Mouse (Mus musculus) activated CD4-positive, CD25-positive, alpha-beta regulatory T cell, adult 4 months (primary cell): ENCODE results near the gene Aifm3. TPM values are rescaled to one million over a fixed set of nuclear protein-coding genes. Genes with fewer than 3 reads are reported as not detected.
A peak's percentile ranks its signal among the peaks of the same experiment; 100 is the strongest.

Experiments
- ATAC-seq: one replicate; pipeline ENCODE4 v1.8.0; 2017
- polyA plus RNA-seq, 2 experiments: library from polyadenylated mRNA; unstranded; fragments of 100-300 nt; shearing (Covaris generic); gene quantifications; one replicate each; pipeline ENCODE4 v1.2.1; 2017

The Aifm3 gene
- not detected for polyA plus RNA-seq

GRCm38 (mm10) chr16:17489469-17490111 lies at the start of gene Aifm3:
Gene Aifm3 (plus strand): TSS chr16:17489611.
- no peak for ATAC-seq

GRCm38 (mm10) chr16:17451541-17452372 lies 37.7 kb upstream of the Aifm3 start, which contains the start of gene Crkl:
Gene Crkl (plus strand): TSS chr16:17451987.
- peak; percentile 95 for ATAC-seq

- peak; percentile 15 for ATAC-seq
Observed at GRCm38 (mm10) chr16:17452373-17452715, 37.1 kb upstream of the Aifm3 start.

- ATAC-seq: no peak
Observed at GRCm38 (mm10) chr16:17456901-17457300, 32.5 kb upstream of the Aifm3 start.

- ATAC-seq: peak; percentile 53
Observed at GRCm38 (mm10) chr16:17460254-17460653, 29.2 kb upstream of the Aifm3 start.

- peak; percentile 53 for ATAC-seq
Observed at GRCm38 (mm10) chr16:17461596-17461995, 27.8 kb upstream of the Aifm3 start.

GRCm38 (mm10) chr16:17463184-17463583 lies 26.2 kb upstream of the Aifm3 start:
- ATAC-seq: peak; percentile 66

GRCm38 (mm10) chr16:17466875-17467663 lies 22.3 kb upstream of the Aifm3 start:
- no peak for ATAC-seq

GRCm38 (mm10) chr16:17472498-17472897 lies 16.9 kb upstream of the Aifm3 start:
- no peak for ATAC-seq

- ATAC-seq: no peak
Observed at GRCm38 (mm10) chr16:17474091-17474490, 15.3 kb upstream of the Aifm3 start.

GRCm38 (mm10) chr16:17474761-17475160 lies 14.7 kb upstream of the Aifm3 start:
- ATAC-seq: no peak

- ATAC-seq: no peak
Observed at GRCm38 (mm10) chr16:17475326-17475725, 14.1 kb upstream of the Aifm3 start.

GRCm38 (mm10) chr16:17478331-17478943 lies 11.0 kb upstream of the Aifm3 start:
- ATAC-seq: no peak

- ATAC-seq: no peak
Observed at GRCm38 (mm10) chr16:17481465-17481864, 7.9 kb upstream of the Aifm3 start.

- no peak for ATAC-seq
Observed at GRCm38 (mm10) chr16:17486505-17486904, 2.9 kb upstream of the Aifm3 start.

- no peak for ATAC-seq
Observed at GRCm38 (mm10) chr16:17488478-17489468, 638 bp upstream of the Aifm3 start.

GRCm38 (mm10) chr16:17491154-17491553 lies 1.7 kb downstream of the Aifm3 start:
- ATAC-seq: no peak

- no peak for ATAC-seq
Observed at GRCm38 (mm10) chr16:17491896-17492561, 2.6 kb downstream of the Aifm3 start.

- ATAC-seq: no peak
Observed at GRCm38 (mm10) chr16:17496499-17497305, 7.3 kb downstream of the Aifm3 start.
